Mouse (Mus musculus) kidney, postnatal 4 days (tissue): Measurements from ENCODE around the gene Brap.

Experiments
- DNase-seq, 2 experiments: peaks; one replicate each; pipeline ENCODE4 v3.0.0; 2021; ENCODE audit warnings: mixed read lengths in 2 of 2

Gene Brap

DNA sequence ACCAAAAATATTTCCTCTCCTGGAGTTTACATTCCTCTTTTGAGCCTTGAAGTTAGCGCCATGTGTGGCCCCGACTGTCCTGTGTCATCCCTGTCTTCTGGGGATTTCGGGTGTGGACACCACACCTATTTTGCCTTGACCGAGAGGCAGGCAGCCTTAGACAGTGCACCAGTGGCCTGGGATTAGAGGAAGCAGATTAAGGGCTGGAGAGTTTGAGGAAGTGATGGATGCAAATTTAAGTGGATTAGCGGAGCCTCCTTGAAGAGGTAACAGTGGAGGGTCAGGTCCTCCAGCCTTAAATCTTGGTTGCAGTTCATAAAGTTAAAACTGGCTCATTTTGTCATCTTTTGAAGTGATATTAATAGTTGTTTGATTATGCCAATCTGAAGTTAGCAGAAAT is 58.1 kb downstream of the Brap start:
- DNase-seq: no peak

GRCm38 (mm10) chr5:121720888-121721585 is 60.7 kb downstream of the Brap start:
- peak in 1 of 2 experiments; percentile 30 for DNase-seq

DNA sequence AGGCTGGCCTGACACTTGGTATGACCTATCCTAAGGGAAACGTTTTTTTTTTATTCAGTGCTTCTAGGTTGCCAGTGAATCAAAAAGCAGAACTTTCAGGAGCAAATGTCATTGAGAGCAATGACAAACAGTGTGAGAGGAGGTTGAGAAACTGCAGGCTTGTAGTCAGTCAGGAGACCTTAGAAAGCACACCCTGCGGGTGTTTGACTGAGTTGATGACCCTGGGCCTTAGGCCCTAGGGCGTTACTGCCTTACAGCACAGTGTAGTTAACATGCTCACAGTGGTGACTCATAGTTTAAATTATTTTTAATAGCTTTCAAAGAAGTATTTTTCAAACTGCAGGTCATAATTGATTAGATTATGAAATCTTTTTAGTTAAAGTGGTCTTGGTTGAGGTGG is 61.5 kb downstream of the Brap start:
- DNase-seq: no peak

DNA sequence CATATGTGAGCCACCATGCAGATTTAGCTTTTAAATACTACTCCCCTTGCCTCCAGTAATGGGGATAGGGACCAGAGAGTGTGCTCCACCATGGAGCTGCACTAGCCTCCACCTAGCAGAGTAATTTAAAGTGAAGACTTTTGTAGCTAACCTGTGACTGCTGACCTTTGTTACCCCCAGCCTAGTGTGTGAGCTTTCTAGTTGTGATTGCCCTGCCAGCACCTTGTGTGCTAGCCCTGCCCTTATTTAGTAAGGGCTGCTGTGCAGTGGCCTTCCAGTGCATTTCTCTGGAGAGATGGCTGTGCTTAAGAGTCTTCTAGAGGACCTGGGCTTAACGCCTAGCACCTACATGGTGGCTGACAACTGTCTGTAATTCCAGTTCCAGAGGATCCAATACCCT is 64.3 kb downstream of the Brap start:
- no peak for DNase-seq

DNA sequence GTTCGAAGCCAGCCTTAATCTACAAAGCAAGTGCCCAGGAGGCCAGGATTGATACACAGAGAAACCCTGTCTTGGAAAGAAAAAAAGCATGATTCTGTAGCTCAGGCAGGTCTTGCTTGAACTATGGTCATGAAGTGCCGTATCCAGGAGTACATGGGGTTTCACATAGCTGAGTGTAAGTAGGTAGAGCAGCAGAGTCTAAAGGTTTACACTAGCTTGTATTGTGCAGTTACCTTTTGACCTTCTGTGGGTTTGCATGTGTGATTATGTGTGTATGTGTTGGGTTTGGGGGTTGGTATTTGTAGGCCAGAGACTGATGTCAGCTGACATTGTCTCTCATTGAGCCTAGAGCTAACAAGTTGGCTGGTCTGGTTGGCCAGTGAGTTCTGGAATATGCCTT is 69.7 kb downstream of the Brap start:
- no peak for DNase-seq

- DNase-seq: no peak
Measured at GRCm38 (mm10) chr5:121736641-121737040, 76.3 kb downstream of the Brap start.
